Mouse (Mus musculus) thymus, postnatal 0 days (tissue): ENCODE results near the gene Pias4. TPM values are rescaled to one million over a fixed set of nuclear protein-coding genes. Genes with fewer than 3 reads are reported as not detected.

Experiments used
- microRNA-seq: library from miRNA; unstranded; fragments of <30 nt; microRNA quantifications from one replicate; pipeline ENCODE4, GENCODE M21; 2016; ENCODE audit warnings: borderline number of aligned reads
- polyA plus RNA-seq: library from polyadenylated mRNA; unstranded; fragments of >200 nt; fragmentation: Nextera tagmentation; extraction: Ambion mirVana; gene quantifications from 2 replicates; pipeline ENCODE4 v1.2.1, GENCODE M21; 2015

The Pias4 gene
- polyA plus RNA-seq, 1 experiment from 2014 or later, result 39.0 TPM

Small RNAs within 50 kb of the gene (microRNA-seq; reads per million reads assigned to microRNA genes)
- gene Mir5615-1, result not detected
- gene Mir5615-2, result not detected

Other genes starting within 250 kb of the Pias4 start
- gene Lmnb2, start 249.7 kb downstream of the Pias4 start, polyA plus RNA-seq, result 28.0 and 28.5 TPM in 2 replicates
- 19.0 and 21.7 TPM in 2 replicates for gene Gadd45b, start 237.8 kb downstream of the Pias4 start, polyA plus RNA-seq
- 1.5 and 1.8 TPM in 2 replicates for gene Gng7, start 153.0 kb downstream of the Pias4 start, polyA plus RNA-seq
- 0.04 TPM in 1 of 2 replicates, not detected in the other for gene Diras1, start 142.3 kb downstream of the Pias4 start, polyA plus RNA-seq
- gene Slc39a3, start 130.5 kb downstream of the Pias4 start, polyA plus RNA-seq, result 16.0 and 16.8 TPM in 2 replicates
- gene Sgta, start 107.7 kb downstream of the Pias4 start, polyA plus RNA-seq, result 120 and 127 TPM in 2 replicates
- gene Thop1, start 97.9 kb downstream of the Pias4 start, polyA plus RNA-seq, result 20.1 and 25.8 TPM in 2 replicates
- gene Creb3l3, start 69.0 kb downstream of the Pias4 start, polyA plus RNA-seq, result 0.24 and 0.53 TPM in 2 replicates
- 142 and 150 TPM in 2 replicates for gene Map2k2, start 62.0 kb downstream of the Pias4 start, polyA plus RNA-seq
- gene Zbtb7a, start 32.7 kb downstream of the Pias4 start, polyA plus RNA-seq, result 34.5 and 44.9 TPM in 2 replicates
- gene Eef2, start 8.7 kb upstream of the Pias4 start, polyA plus RNA-seq, result 612 and 638 TPM in 2 replicates
- gene Dapk3, start 15.1 kb upstream of the Pias4 start, polyA plus RNA-seq, result 47.8 and 54.1 TPM in 2 replicates
- not detected in 2 replicates for gene 4930442H23Rik, start 15.9 kb upstream of the Pias4 start, polyA plus RNA-seq
- gene Nmrk2, start 34.1 kb upstream of the Pias4 start, polyA plus RNA-seq, result 0.08 TPM in 1 of 2 replicates, not detected in the other
- gene Atcay, start 62.9 kb upstream of the Pias4 start, polyA plus RNA-seq, result 0.62 and 0.70 TPM in 2 replicates
- 0.81 and 1.7 TPM in 2 replicates for gene Zfr2, start 65.2 kb upstream of the Pias4 start, polyA plus RNA-seq
- gene Matk, start 85.0 kb upstream of the Pias4 start, polyA plus RNA-seq, result 17.7 and 19.3 TPM in 2 replicates
- 216 and 225 TPM in 2 replicates for gene Mrpl54, start 99.0 kb upstream of the Pias4 start, polyA plus RNA-seq
- gene Apba3, start 99.0 kb upstream of the Pias4 start, polyA plus RNA-seq, result 34.8 and 38.7 TPM in 2 replicates
- 7.8 and 9.3 TPM in 2 replicates for gene Tjp3, start 123.7 kb upstream of the Pias4 start, polyA plus RNA-seq
- gene Pip5k1c, start 125.0 kb upstream of the Pias4 start, polyA plus RNA-seq, result 36.9 and 38.6 TPM in 2 replicates
- 41.3 and 45.8 TPM in 2 replicates for gene Cactin, start 153.2 kb upstream of the Pias4 start, polyA plus RNA-seq
- gene Tbxa2r, start 160.8 kb upstream of the Pias4 start, polyA plus RNA-seq, result 97.5 and 103 TPM in 2 replicates
- gene Gipc3, start 175.3 kb upstream of the Pias4 start, polyA plus RNA-seq, result 0.14 and 0.16 TPM in 2 replicates
- gene Hmg20b, start 182.6 kb upstream of the Pias4 start, polyA plus RNA-seq, result 88.5 and 100 TPM in 2 replicates
- 36.3 and 38.1 TPM in 2 replicates for gene Mfsd12, start 189.6 kb upstream of the Pias4 start, polyA plus RNA-seq
- 1.7 and 3.0 TPM in 2 replicates for gene 4930404N11Rik, start 197.9 kb upstream of the Pias4 start, polyA plus RNA-seq
- gene Fzr1, start 210.6 kb upstream of the Pias4 start, polyA plus RNA-seq, result 87.1 and 96.9 TPM in 2 replicates
- gene Dohh, start 216.5 kb upstream of the Pias4 start, polyA plus RNA-seq, result 71.3 and 78.7 TPM in 2 replicates
- gene Gm48551, start 216.5 kb upstream of the Pias4 start, polyA plus RNA-seq, result 2.3 TPM in 2 replicates
- gene Gm48552, start 221.1 kb upstream of the Pias4 start, polyA plus RNA-seq, result 0.72 and 1.5 TPM in 2 replicates
- gene Smim24, start 225.1 kb upstream of the Pias4 start, polyA plus RNA-seq, result 12.5 and 14.0 TPM in 2 replicates